Mouse (Mus musculus): ENCODE data around the gene Prss33. TPM values are rescaled to one million over a fixed set of nuclear protein-coding genes. Genes with fewer than 3 reads are reported as not detected.
"Not testable (repeated sequence)": the region's sequence is repeated elsewhere in the genome, so short reads cannot be mapped to it uniquely, and the experiment has no call there.

Gene Prss33
- not detected in 2 replicates for total RNA-seq (2012; rRNA removed)
- not detected in 2 replicates for total RNA-seq (2014; rRNA removed)
- not detected in 2 replicates for polyA plus RNA-seq (2012; ENCODE audit: insufficient read length, low read depth)

GRCm38 (mm10) chr17:23836006-23836575, at the start of gene Prss33:
Gene Prss33 (minus strand): TSS chr17:23836056.
- Histone ChIP-seq H3K27me3 (replicated peaks) (no peaks in the 10 kb centered on the region), H3K4me3 (replicated peaks in 1 of 3; ENCODE audit: low read depth in 2 of 3, low read length in 2 of 3, poor library complexity in 1 of 3) (no peak within 1 kb of the TSS), H3K27ac (ENCODE audit: insufficient read depth, low read depth) (no peak within 1 kb of the TSS), H3K9ac (ENCODE audit: insufficient read depth, low read depth) (no peak within 1 kb of the TSS), H3K79me2 (replicated peaks; ENCODE audit: control insufficient read depth, extremely low read depth, insufficient read depth, poor library complexity, severe bottlenecking) (no peaks in the 10 kb centered on the region), H3K4me1 (ENCODE audit: control insufficient read depth in 1 of 2, insufficient read depth in 2 of 2) (no peaks in the 10 kb centered on the region), H3K4me2 (ENCODE audit: insufficient read depth, low read depth, poor library complexity, severe bottlenecking) (no peak within 1 kb of the TSS), H3K9me3 (replicated peaks; ENCODE audit: low read length) (no peaks in the 10 kb centered on the region), H3K36me3 (replicated peaks in 1 of 2; ENCODE audit: control insufficient read depth in 1 of 2, insufficient read depth in 1 of 2, low read length in 1 of 2) (no peaks in the 10 kb centered on the region)
- DNase-seq (ENCODE audit: extremely low read depth), result no peak
- in situ Hi-C loops (cut with MboI; ENCODE audit: low pct_ligation_motif_present, low pct_unique_long_range_greater_than_20kb, low sequenced_read_pairs), result loop anchor here (5.0 kb wide), 1 partner anchor 59 kb away; no protein-coding TSS in a partner anchor
- dilution Hi-C loops (cut with MboI; ENCODE audit: extremely low pct_ligation_motif_present, extremely low pct_unique_long_range_greater_than_20kb, low sequenced_read_pairs), result no loop called here
- TF ChIP-seq RCOR1 (conservative IDR thresholded peaks at IDR 0.05; ENCODE audit: low read depth, low read length), result no peak
- TF ChIP-seq ETS1 (conservative IDR thresholded peaks at IDR 0.05; ENCODE audit: low read depth, low read length), result no peak
- TF ChIP-seq SIN3A (IDR thresholded peaks at IDR 0.05; ENCODE audit: low read length), result no peak
- TF ChIP-seq SMC3 (IDR thresholded peaks at IDR 0.05; ENCODE audit: low read depth, low read length), result no peak
- no peak for TF ChIP-seq GABPA (IDR thresholded peaks at IDR 0.05; ENCODE audit: insufficient replicate concordance, low read depth, low read length)
- TF ChIP-seq RAD21 (IDR thresholded peaks at IDR 0.05; ENCODE audit: low read depth, low read length), result no peak
- TF ChIP-seq MYC (IDR thresholded peaks at IDR 0.05; ENCODE audit: low read depth, low read length), result no peak
- no peak for TF ChIP-seq IRF4 (IDR thresholded peaks at IDR 0.05; ENCODE audit: low read depth, low read length)
- no peak for TF ChIP-seq EP300 (IDR thresholded peaks at IDR 0.05; ENCODE audit: low read length)
- TF ChIP-seq MXI1 (IDR thresholded peaks at IDR 0.05; ENCODE audit: low read depth, low read length), result no peak
- TF ChIP-seq NELFE (IDR thresholded peaks at IDR 0.05; ENCODE audit: low read depth, low read length), result no peak
- TF ChIP-seq USF2 (conservative IDR thresholded peaks at IDR 0.05; ENCODE audit: low read depth, low read length), result no peak
- TF ChIP-seq KAT2A (IDR thresholded peaks at IDR 0.05; ENCODE audit: insufficient replicate concordance, low read length), result no peak
- TF ChIP-seq CTCF (conservative IDR thresholded peaks at IDR 0.05 in 1 of 2, IDR thresholded peaks at IDR 0.05 in 1 of 2; ENCODE audit: low read depth in 2 of 2, low read length in 2 of 2), result no peak
- TF ChIP-seq E2F4 (IDR thresholded peaks at IDR 0.05; ENCODE audit: insufficient replicate concordance, low read depth, low read length), result no peak
- TF ChIP-seq CHD1 (IDR thresholded peaks at IDR 0.05; ENCODE audit: low read depth, low read length), result no peak
- no peak for TF ChIP-seq NRF1 (IDR thresholded peaks at IDR 0.05; ENCODE audit: low read depth, low read length)

DNA sequence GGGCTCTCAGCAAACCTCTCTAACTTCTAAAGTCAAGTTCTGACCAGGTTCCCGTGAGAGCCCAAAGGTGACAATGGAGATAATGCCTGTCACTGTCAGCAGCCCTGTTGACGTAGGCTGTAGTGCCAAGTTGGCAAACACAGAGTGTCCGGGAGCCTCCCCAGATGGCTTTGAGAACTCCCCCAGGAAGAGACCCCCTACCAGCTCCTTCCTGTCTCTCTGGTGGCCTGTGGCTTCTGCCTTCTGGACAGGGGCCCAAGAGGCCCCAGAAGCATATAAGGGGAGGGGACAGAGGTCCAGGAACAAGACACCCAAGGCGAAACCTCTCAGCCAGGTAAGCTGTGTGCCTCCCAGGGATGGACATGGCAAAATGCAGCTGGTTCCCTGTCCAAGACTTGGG, 44.7 kb upstream of the Prss33 start, which contains the start of the genes Dcpp1 and Dcpp2:
TSS of gene Dcpp1 (plus strand) at position 301 of the 400 bp plus-strand sequence.
TSS of gene Dcpp2 (plus strand) at position 305 of the 400 bp plus-strand sequence.
- H3K4me3 ChIP-seq (replicated peaks in 1 of 3; ENCODE audit: low read depth in 2 of 3, low read length in 2 of 3, poor library complexity in 1 of 3); H3K27ac ChIP-seq (ENCODE audit: insufficient read depth, low read depth); H3K9ac ChIP-seq (ENCODE audit: insufficient read depth, low read depth); H3K4me1 ChIP-seq (ENCODE audit: control insufficient read depth in 1 of 2, insufficient read depth in 2 of 2); dilution Hi-C loops (cut with MboI; ENCODE audit: extremely low pct_ligation_motif_present, extremely low pct_unique_long_range_greater_than_20kb, low sequenced_read_pairs); H3K4me2 ChIP-seq (ENCODE audit: insufficient read depth, low read depth, poor library complexity, severe bottlenecking); H3K36me3 ChIP-seq (replicated peaks in 1 of 2; ENCODE audit: control insufficient read depth in 1 of 2, insufficient read depth in 1 of 2, low read length in 1 of 2); H3K79me2 ChIP-seq (replicated peaks; ENCODE audit: control insufficient read depth, extremely low read depth, insufficient read depth, poor library complexity, severe bottlenecking); DNase-seq (ENCODE audit: extremely low read depth); in situ Hi-C loops (cut with MboI; ENCODE audit: low pct_ligation_motif_present, low pct_unique_long_range_greater_than_20kb, low sequenced_read_pairs); H3K9me3 ChIP-seq (replicated peaks; ENCODE audit: low read length): not testable (repeated sequence)
- H3K27me3 ChIP-seq (replicated peaks), result peaks cover 27% of the 10 kb centered on the region
